Mouse (Mus musculus) bone marrow macrophage, adult 2 months (primary cell): Measurements from ENCODE around the gene Apba1.

Experiments
- CTCF ChIP-seq: IDR thresholded peaks from 2 replicates; pipeline ENCODE4 v1.5.1; 2012; ENCODE audit warnings: low read depth, mild to moderate bottlenecking, low read length, moderate library complexity
- POLR2A ChIP-seq: IDR thresholded peaks from 2 replicates; pipeline ENCODE4 v1.6.1; 2012; ENCODE audit warnings: mild to moderate bottlenecking, low read depth, low read length, borderline replicate concordance

- TF ChIP-seq CTCF: no peak
- no peak for TF ChIP-seq POLR2A
Observed at GRCm38 (mm10) chr19:23964401-23964910, 205.8 kb downstream of the Apba1 start.
